Mouse (Mus musculus) small intestine, adult 2 months (tissue): ENCODE results near the gene Omt2b.

ENCODE experiments used
- CTCF ChIP-seq: fragments of 200-500 bp; IDR thresholded peaks from 2 replicates; pipeline ENCODE4 v1.5.1; 2012; ENCODE audit warnings: low read depth, mild to moderate bottlenecking, control low read depth, inconsistent platforms, low read length, moderate library complexity, mixed read lengths; ENCODE audit not compliant: insufficient replicate concordance, insufficient read length; ENCODE audit errors: extremely low read depth
- POLR2A ChIP-seq: fragments of 200-500 bp; IDR thresholded peaks from 2 replicates; pipeline ENCODE4 v1.6.1; 2012; ENCODE audit warnings: low read depth, mild to moderate bottlenecking, control low read depth, inconsistent platforms, low read length, moderate library complexity

DNA sequence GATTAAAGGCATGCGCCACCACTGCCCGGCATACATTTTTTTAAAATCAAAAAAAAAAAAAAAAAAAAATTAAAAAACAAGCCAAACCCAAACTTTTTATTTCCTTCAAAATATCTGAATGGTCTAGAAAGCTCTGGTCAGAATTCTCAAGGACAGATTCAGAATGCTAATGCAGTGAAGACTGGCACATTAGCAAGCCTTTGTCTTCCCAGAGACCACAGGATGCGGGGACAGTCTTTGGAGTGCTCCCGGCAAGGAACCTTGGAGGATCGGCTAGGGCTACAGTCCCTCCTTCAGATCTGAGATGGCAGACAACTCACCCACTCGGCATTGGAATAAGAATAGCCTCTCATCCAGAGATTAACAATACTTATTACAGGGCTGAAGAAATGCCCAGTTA, 37.3 kb downstream of the Omt2b start:
- TF ChIP-seq CTCF: no peak
- no peak for TF ChIP-seq POLR2A
